Mouse (Mus musculus): ENCODE data around the gene Clk3.

Clk3 gene

DNA sequence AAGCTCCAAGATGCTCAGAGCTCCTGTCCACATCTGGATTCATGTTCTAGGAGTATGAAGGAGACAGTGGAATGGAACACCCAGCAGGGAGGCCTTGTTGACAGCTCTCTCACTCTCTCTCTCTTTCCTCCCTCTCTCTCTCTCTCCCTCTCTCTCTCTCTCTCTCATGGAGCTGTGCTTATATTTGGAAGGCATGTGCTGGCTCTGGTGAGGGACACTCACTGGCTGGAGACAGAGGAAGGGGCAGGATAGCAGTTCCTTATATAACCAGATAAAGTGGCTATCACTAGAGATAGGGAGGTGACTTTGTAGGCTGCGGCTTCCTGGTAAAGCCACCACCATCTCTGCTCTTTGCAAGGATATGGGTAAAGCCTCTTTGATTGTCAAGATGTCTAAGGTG lies 4.6 kb upstream of the Clk3 start:
- DNase-seq (ENCODE audit: low spot score) = no peak

DNA sequence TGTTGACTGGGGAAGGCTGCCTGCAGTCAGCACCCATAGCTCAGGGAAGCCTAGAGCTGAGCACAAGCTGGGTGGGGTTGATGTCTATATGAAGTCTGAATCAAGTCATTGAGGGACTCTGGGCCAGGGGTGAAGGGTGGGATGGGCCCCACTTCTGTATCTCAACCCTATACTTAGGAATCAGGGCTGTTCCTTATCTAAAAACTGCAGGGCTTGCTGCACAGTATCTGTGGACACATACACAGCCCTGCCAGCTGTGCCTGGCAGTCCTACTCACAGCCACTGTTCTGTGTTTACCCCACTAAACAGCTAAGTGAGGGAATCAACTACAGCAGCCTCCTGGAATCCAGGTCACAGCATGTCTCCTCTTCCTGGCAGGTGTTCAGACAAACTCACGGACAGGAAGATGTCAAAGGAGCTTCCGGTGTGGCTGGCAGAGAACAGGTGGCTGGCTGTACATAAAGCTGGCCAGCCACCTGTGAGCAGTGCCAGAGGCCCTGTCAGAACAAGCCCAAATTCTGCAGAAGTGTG lies 3.9 kb upstream of the Clk3 start:
- DNase-seq (ENCODE audit: low spot score) = no peak

- DNase-seq (ENCODE audit: low spot score) = no peak
Measured at GRCm38 (mm10) chr9:57767231-57767630, 1.6 kb upstream of the Clk3 start.

GRCm38 (mm10) chr9:57766431-57766830 lies 771 bp upstream of the Clk3 start:
- DNase-seq (ENCODE audit: low spot score) = no peak

DNA sequence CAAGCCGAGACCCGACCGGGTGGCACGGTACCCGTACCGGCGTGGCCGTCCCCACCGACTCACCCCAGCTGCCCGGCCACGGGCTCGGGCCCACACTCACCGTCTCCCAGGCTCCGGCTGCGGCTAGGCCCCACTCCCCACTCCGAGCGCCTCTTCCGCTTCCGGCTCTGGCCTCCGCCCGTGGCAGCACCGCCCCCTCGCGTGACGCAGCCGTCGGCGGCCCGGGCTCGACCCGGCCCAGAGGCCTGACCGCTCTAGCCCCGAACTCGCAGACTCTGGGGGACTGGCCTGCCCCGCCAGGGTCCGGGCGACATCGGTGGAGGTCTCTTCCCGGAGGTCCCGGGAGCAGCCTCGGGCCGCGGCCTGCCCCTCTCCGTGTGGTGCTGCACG lies 691 bp downstream of the Clk3 start:
- DNase-seq (ENCODE audit: low spot score) = peak; percentile 94

GRCm38 (mm10) chr9:57764147-57764973 lies 1.3 kb downstream of the Clk3 start:
- peak; percentile 58 for DNase-seq (ENCODE audit: low spot score)

DNA sequence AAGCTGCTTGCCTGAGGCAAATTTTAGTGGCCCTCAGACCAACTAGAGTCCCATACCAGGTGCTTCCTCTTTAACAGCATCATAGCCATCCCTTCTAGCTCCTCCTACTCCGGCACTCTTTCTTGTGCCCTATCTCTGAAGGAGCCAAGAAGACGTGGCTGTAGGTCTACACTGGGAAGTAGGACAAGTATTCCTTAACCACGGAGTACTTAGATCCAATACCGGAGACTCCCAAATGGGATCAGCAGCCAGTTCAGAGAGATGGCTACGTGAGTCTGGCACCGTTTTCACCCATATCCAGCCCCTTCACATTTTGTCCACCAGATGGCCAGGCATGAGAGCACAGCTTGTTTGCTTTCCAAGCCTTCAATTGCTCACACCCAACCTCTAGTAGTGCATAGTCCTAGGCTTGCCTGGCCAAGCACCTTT lies 3.1 kb downstream of the Clk3 start:
- DNase-seq (ENCODE audit: low spot score) = peak; percentile 29

GRCm38 (mm10) chr9:57761563-57762551 lies 3.8 kb downstream of the Clk3 start:
- no peak for DNase-seq (ENCODE audit: low spot score)

DNA sequence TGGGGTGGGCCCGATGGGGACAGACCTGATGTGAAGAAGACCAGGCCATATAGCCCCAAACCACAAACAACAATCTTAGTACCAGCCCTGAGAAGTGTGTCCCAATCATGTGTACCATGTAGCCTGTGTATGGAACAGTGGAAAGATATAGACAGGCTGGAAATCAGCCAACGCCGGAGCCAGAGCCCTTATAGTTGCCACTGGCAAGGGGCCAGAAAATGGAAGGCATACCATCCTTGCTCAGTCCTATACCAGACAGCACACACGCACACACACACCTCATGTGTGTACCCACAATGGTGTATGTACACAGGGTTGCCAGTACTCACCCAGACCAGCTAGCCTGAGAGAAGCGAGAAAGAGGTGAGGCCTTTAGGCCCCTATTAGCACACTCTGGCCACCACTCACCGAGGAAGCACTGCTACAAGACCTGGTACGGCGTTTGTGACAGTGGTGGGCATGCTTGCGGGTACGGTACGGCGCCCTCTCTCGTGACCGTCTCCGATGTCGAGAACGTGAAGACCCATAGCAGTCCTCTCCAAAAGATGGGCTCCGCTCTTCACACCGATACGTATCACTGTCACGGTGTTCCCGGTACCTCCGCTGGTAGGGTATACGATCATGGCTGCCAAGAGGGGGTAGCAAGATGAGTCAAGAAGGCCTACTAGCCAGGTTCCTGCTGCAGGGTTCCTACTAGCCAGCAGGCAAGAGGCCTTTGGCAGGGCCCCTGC lies 5.1 kb downstream of the Clk3 start:
- no peak for DNase-seq (ENCODE audit: low spot score)

DNA sequence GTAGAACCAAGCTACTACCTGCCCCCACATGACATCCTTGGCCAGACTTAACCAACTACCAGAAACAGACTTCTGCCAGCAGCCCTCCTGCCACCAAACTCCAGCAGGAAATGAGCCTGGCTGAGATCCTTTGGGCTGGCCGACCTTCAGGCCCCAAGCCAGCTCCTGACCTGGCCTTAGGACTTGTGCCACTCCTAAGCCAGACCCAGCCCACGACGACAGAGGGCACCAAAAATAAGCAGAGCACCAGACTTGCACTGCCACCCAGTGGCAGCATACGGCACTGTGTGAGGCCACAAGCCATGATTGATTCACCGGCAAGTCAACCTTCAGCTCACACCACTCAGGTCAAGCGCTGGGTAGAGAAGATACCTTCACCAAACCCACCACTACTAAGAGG lies 6.4 kb downstream of the Clk3 start:
- DNase-seq (ENCODE audit: low spot score) = peak; percentile 41

GRCm38 (mm10) chr9:57758528-57758927 lies 7.1 kb downstream of the Clk3 start:
- no peak for DNase-seq (ENCODE audit: low spot score)

DNA sequence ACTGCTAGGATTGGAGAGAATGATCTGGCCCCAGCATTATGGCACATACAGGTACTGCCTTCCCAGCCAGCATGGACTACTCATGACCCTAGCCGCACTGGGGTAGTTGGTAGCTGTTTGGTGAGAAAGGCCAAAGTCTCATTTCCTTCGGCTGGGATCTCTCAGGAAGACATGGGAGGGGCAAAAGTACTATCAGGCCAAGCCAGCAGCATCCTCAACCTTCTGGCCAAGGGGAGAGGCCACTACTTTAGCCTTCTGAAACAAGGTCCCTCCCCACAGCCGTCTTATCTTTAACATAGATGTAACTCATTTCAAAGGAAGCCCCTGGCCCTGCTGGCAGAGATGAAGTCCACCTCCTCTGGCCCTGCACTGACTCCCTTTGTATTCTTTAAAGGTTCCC lies 8.1 kb downstream of the Clk3 start:
- no peak for DNase-seq (ENCODE audit: low spot score)

GRCm38 (mm10) chr9:57750901-57751300 lies 14.8 kb downstream of the Clk3 start:
- DNase-seq (ENCODE audit: low spot score) = no peak

DNA sequence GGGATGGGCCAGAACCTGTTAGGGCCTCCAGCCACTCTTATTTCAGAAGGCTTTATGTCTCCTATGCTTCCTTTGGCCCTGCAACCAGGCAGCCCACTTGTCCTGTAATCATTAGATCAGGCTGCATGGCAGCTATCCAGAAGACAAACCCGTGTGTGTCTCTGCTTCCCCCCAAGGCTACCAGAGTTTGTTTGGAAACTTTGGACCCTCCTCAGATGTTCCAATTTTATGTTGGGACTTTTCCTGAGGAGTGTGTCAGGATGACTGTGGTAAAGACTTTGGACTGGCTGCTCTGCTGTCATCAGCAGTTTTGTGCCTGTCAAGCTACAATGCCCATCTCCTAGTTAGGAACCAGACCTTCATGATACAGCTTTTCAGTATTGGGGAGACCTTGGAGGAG lies 16.8 kb downstream of the Clk3 start:
- DNase-seq (ENCODE audit: low spot score) = no peak

- DNase-seq (ENCODE audit: low spot score) = no peak
Measured at GRCm38 (mm10) chr9:57748137-57748536, 17.5 kb downstream of the Clk3 start.

DNA sequence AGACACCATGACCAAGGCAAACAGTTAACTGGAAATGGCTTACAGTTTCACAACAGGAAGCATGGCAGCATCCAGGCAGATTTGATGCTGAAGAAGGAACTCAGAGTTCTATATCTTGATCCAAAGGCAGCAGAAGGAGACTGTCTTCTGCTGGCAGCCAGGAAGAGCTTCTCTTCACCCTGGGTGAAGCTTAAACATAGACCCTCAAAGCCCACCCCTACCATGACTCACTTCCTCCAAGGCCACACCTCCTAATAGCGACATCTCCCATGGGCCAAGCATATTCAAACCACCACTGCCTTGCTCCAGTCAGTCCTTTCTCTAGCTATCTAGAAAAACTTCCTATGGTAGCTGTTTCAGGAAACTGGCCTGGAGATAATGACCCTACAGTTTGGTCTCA lies 18.6 kb downstream of the Clk3 start:
- DNase-seq (ENCODE audit: low spot score) = no peak

- DNase-seq (ENCODE audit: low spot score) = no peak
Measured at GRCm38 (mm10) chr9:57744462-57745091, 21.1 kb downstream of the Clk3 start.

GRCm38 (mm10) chr9:57739863-57740262 lies 25.8 kb downstream of the Clk3 start:
- DNase-seq (ENCODE audit: low spot score) = no peak

DNA sequence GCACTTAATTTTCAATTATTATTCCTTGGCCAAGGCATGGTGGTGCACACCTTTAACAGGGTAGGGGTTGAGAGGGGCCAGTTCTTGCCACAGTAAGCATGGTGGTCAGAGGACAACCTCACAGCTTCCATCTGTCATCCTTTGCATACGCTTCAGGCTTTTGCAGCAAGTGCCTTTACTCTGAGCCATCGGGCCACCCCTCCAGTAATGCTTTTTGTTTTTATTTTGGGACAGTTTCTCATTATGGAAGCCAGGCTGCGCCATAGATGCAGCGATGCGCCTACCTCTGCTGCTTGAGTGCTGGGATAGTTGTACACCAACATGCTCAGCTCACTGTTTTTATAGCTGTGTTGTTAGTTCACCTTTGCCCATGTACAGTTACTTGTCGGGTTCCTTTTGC lies 32.1 kb downstream of the Clk3 start:
- DNase-seq (ENCODE audit: low spot score) = no peak

DNA sequence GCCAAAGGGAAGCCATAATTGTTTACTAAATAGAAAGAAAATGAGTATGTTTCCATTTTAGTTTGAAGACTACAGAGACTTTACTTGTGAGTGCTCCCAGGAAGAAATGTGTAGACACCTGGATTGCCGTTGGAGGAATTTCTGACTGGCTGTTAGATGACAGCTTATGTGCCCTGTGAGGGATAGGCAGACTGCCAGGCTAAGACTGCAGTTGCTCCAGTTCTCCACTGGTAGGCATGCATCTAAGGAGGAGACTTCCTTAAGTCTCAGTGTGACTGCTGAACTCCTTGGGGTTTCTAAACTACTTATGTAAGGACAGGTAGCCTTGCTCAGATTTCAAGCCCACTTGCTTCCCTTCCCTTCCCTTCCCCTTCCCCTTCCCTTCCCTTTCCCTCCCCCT lies 37.3 kb downstream of the Clk3 start:
- DNase-seq (ENCODE audit: low spot score) = no peak

- no peak for DNase-seq (ENCODE audit: low spot score)
Measured at GRCm38 (mm10) chr9:57724701-57725100, 41.0 kb downstream of the Clk3 start.

GRCm38 (mm10) chr9:57723796-57724195 lies 41.9 kb downstream of the Clk3 start:
- no peak for DNase-seq (ENCODE audit: low spot score)
